ENCODE assay signal across 35 mouse cellular contexts in the genomic region with DNA sequence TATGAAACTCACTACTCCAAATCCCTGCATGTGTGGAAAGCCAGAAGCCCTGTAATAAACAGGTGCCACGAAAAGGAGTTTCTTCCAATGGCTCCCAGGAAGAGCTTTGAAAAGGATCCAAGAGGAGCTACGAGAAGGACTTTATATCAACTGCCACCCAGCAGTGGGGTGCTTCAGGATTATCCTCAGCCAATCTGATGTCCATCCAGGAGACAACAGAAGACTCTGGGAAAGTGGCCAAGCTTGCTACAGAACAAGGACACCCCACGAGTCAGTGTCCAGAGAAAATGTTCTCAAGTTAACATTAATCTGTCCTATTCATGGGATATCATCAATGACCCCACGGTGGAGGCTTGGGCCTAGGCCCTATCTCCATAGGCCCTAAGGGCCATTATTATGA. TPM values are rescaled to one million over a fixed set of nuclear protein-coding genes. Genes with fewer than 3 reads are reported as not detected.
DNase-seq lines count a peak whose midpoint lies in the region; ATAC-seq and TF ChIP-seq lines count a peak whose summit lies in the region.
"Had no signal": no experiment of that assay in that cellular context is flagged by ENCODE, and none has a peak within 500 bp of the region (broad histone marks: within the 10 kb centered on the region; RNA-seq: fewer than 3 reads in every experiment).

No protein-coding gene starts in this region.

- no peak for TF ChIP-seq EP300 in lung, postnatal 0 days (IDR thresholded peaks at IDR 0.05)

- no peaks in the 10 kb centered on the region for H3K27me3 ChIP-seq in lung, postnatal 0 days (replicated peaks; ENCODE audit: insufficient read depth, low read length)
- no peaks in the 10 kb centered on the region for H3K27me3 ChIP-seq in cerebellum, adult 2 months (ENCODE audit: control insufficient read depth, insufficient read depth, low read length)
- H3K27me3 ChIP-seq: heart, embryonic 12.5 days; liver, embryonic 15.5 days; lung, embryonic 15.5 days had no signal

- H3K4me1 ChIP-seq in lung, postnatal 0 days (ENCODE audit: insufficient read depth, low read depth, low read length) = no peaks in the 10 kb centered on the region
- peaks cover 18% of the 10 kb centered on the region; the same call in 1 of the 2 replicates for H3K4me1 ChIP-seq in cerebellum, adult 2 months (ENCODE audit: control insufficient read depth, insufficient read depth, low read length)
- H3K4me1 ChIP-seq: liver, embryonic 15.5 days had no signal

- no peaks in the 10 kb centered on the region for H3K36me3 ChIP-seq in lung, postnatal 0 days (ENCODE audit: insufficient read depth, low read length)
- H3K36me3 ChIP-seq: forebrain, embryonic 10.5 days; heart, embryonic 12.5 days; limb, embryonic 10.5 days; liver, embryonic 15.5 days; lung, embryonic 15.5 days had no signal

- H3K4me2 ChIP-seq in lung, postnatal 0 days (replicated peaks; ENCODE audit: low read depth, low read length) = no peak overlapping the region
- H3K4me2 ChIP-seq: heart, embryonic 12.5 days; liver, embryonic 15.5 days; lung, embryonic 15.5 days; midbrain, embryonic 11.5 days had no signal

- TF ChIP-seq CTCF in lung, postnatal 0 days (IDR thresholded peaks at IDR 0.05) = no peak
- no peak for TF ChIP-seq CTCF in cerebellum, adult 2 months (IDR thresholded peaks at IDR 0.05; ENCODE audit: borderline replicate concordance, insufficient read depth, low read depth, low read length)

- 62% methylated on average over 4 of the region's 4 CpGs for WGBS in lung, postnatal 0 days
- WGBS in cerebellum, adult 2 months = 6% methylated on average over 4 of the region's 4 CpGs

- H3K9me3 ChIP-seq in lung, postnatal 0 days (ENCODE audit: low read length) = no peaks in the 10 kb centered on the region
- H3K9me3 ChIP-seq: forebrain, embryonic 10.5 days; heart, embryonic 12.5 days; limb, embryonic 10.5 days; liver, embryonic 15.5 days; lung, embryonic 15.5 days had no signal

- no peak overlapping the region for H3K9ac ChIP-seq in lung, postnatal 0 days (replicated peaks; ENCODE audit: low read depth)
- H3K9ac ChIP-seq: forebrain, postnatal 0 days; heart, embryonic 12.5 days; liver, embryonic 15.5 days; lung, embryonic 15.5 days had no signal

- ATAC-seq in lung, postnatal 0 days = no peak
- ATAC-seq: activated CD4-positive, CD25-positive, alpha-beta regulatory T cell, adult 4 months; forebrain, postnatal 0 days had no signal

- no peak overlapping the region for H3K27ac ChIP-seq in lung, postnatal 0 days (ENCODE audit: low read length)
- no peak overlapping the region for H3K27ac ChIP-seq in cerebellum, adult 2 months (ENCODE audit: insufficient read depth, low read length)
- H3K27ac ChIP-seq: forebrain, embryonic 10.5 days; left cerebral cortex, adult 2 months; limb, embryonic 10.5 days; liver, embryonic 15.5 days; lung, embryonic 15.5 days had no signal

- intact Hi-C loops in heart, postnatal 14 days (cut with DNase I) = no loop called here

- peak; percentile 13 for DNase-seq in adrenal gland, adult 2 months
- no peak for DNase-seq in adrenal gland, adult 8-10 months
- DNase-seq in lung, postnatal 14 days = peak; percentile 9
- no peak for DNase-seq in lung, postnatal 0 days (ENCODE audit: low spot score)
- peak; percentile 46 to 81 for DNase-seq in cerebellum, adult 2 months
- DNase-seq in cerebellum, postnatal 25 days = peak; percentile 49 to 60
- DNase-seq in heart, postnatal 14 days = no peak
- DNase-seq in retina, embryonic 14.5 days (ENCODE audit: low spot score) = no peak
- DNase-seq: forebrain, postnatal 0 days; gastrocnemius, postnatal 25 days; heart, adult 18-20 months; heart, postnatal 10 days; kidney, adult 11 months; layer of hippocampus, adult 9-11 months; liver; thymus, adult 2 months; thymus, postnatal 4 days had no signal

- TF ChIP-seq POLR2A in cerebellum, adult 2 months (IDR thresholded peaks at IDR 0.05; ENCODE audit: borderline replicate concordance, insufficient read depth, low read length) = no peak

- no peak overlapping the region for H3K4me3 ChIP-seq in lung, postnatal 0 days (ENCODE audit: low read depth, low read length)
- H3K4me3 ChIP-seq in cerebellum, adult 2 months (replicated peaks; ENCODE audit: insufficient read depth, low read depth, low read length) = no peak overlapping the region
- H3K4me3 ChIP-seq: forebrain, embryonic 10.5 days; heart, embryonic 12.5 days; left cerebral cortex, adult 2 months; limb, embryonic 10.5 days; liver, embryonic 15.5 days; lung, embryonic 15.5 days had no signal

RNA-seq across cellular contexts. Expression of a gene that starts 4.4 kb away (rescaled TPM):
- not detected for total RNA-seq in adrenal gland, adult 2 months (2021)
- polyA plus RNA-seq in adrenal gland, adult 2 months (2012; rRNA removed) = not detected in 2 replicates
- total RNA-seq in adrenal gland, adult 8-10 months (2022) = not detected
- polyA plus RNA-seq in lung, postnatal 0 days (2015; fragmentation: Nextera tagmentation; extraction: Ambion mirVana) = not detected in 2 replicates
- not detected in 2 replicates for polyA plus RNA-seq in cerebellum, adult 2 months (2012; rRNA removed)
- not detected for total RNA-seq in heart, postnatal 14 days (2021)
- total RNA-seq: adrenal gland, postnatal 36 days; forebrain, postnatal 0 days; gastrocnemius, postnatal 25 days; heart, adult 18-20 months; heart, postnatal 10 days; left cerebral cortex, adult 2 months; megakaryocyte progenitor cell, adult 5-6 weeks; monocyte, adult 5-6 weeks; neutrophil, adult 5-6 weeks had no signal
- polyA plus RNA-seq: activated CD4-positive, CD25-positive, alpha-beta regulatory T cell, adult 4 months; embryonic facial prominence, embryonic 11.5 days; forebrain, embryonic 10.5 days; forebrain, postnatal 0 days; heart, embryonic 12.5 days; hindbrain, embryonic 11.5 days; large intestine, adult 2 months; limb, embryonic 10.5 days; liver, embryonic 15.5 days; lung, embryonic 15.5 days; midbrain, embryonic 11.5 days; small intestine, adult 2 months; stomach, embryonic 16.5 days; thymus, adult 2 months had no signal

RNA-seq across cellular contexts. Expression of a gene that starts 44.7 kb away (rescaled TPM):
- not detected for total RNA-seq in adrenal gland, adult 2 months (2021)
- not detected in 2 replicates for polyA plus RNA-seq in adrenal gland, adult 2 months (2012; rRNA removed)
- not detected for total RNA-seq in adrenal gland, adult 8-10 months (2022)
- not detected in 2 replicates for polyA plus RNA-seq in lung, postnatal 0 days (2015; fragmentation: Nextera tagmentation; extraction: Ambion mirVana)
- polyA plus RNA-seq in cerebellum, adult 2 months (2012; rRNA removed) = not detected in 2 replicates
- total RNA-seq in heart, postnatal 14 days (2021) = not detected
- total RNA-seq: adrenal gland, postnatal 36 days; forebrain, postnatal 0 days; gastrocnemius, postnatal 25 days; heart, adult 18-20 months; heart, postnatal 10 days; left cerebral cortex, adult 2 months; megakaryocyte progenitor cell, adult 5-6 weeks; neutrophil, adult 5-6 weeks had no signal
- polyA plus RNA-seq: activated CD4-positive, CD25-positive, alpha-beta regulatory T cell, adult 4 months; embryonic facial prominence, embryonic 11.5 days; forebrain, embryonic 10.5 days; forebrain, postnatal 0 days; heart, embryonic 12.5 days; hindbrain, embryonic 11.5 days; kidney, embryonic 16.5 days; large intestine, adult 2 months; limb, embryonic 10.5 days; liver, embryonic 15.5 days; lung, embryonic 15.5 days; midbrain, embryonic 11.5 days; small intestine, adult 2 months; stomach, embryonic 16.5 days had no signal

Comparison
In these comparisons a context has a peak if more than half of its experiments do, and no peak if none do; other contexts are left out.
1. DNase-seq: peak in adrenal gland, adult 2 months (single experiment), lung, postnatal 14 days (single experiment), cerebellum, adult 2 months (2 of 2) and cerebellum, postnatal 25 days (2 of 2); none in adrenal gland, adult 8-10 months (single experiment), lung, postnatal 0 days (single experiment), heart, postnatal 14 days (0 of 2) and retina, embryonic 14.5 days (single experiment).